Mouse (Mus musculus): Measurements from ENCODE around the gene Csnk2a2.

Csnk2a2 gene

DNA sequence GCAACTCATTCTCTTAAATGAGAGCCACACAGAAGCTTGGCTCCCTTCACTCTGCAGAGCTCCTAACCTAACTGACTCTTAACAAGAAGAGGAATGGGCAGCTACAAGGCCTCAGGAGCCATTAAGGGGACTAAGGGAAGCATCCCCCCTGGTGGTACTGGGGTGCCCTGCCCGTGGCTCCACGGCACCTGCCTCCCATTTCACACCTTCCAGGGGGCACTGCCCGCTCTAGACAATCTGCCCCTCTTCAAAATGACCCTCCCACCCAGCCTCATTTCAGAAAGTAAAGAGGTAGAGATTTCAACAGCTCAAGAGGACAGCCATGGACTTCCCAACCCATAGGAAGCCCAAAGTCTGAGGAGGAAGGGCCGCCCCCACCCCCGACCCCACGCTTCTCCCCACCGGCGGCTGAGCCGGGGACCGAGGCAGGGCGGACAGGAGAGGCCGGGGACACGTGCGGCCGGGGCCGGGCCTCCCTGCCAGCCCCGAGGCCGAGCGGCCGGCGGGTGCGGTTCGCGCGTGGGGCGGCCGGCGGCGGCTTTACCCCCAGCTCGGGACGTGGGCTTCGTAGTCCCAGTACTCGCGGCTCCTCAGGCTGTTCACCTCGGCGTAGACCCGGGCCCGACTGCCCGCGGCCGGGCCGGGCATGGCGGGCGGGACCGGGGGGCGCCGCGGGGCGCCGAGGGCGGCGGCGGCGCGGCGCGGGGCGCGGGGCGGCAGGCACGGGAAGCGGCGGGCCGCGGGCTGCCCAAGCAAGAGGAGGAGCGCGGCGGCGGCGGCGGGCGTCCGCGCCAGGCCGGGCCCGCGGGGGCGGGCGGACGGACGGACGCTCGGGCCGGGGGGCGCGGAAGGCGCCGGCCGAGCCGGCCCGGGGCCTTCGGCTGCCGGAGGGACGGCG lies 1.8 kb downstream of the Csnk2a2 start:
- DNase-seq (ENCODE audit: low spot score in 2 of 2): no peak

DNA sequence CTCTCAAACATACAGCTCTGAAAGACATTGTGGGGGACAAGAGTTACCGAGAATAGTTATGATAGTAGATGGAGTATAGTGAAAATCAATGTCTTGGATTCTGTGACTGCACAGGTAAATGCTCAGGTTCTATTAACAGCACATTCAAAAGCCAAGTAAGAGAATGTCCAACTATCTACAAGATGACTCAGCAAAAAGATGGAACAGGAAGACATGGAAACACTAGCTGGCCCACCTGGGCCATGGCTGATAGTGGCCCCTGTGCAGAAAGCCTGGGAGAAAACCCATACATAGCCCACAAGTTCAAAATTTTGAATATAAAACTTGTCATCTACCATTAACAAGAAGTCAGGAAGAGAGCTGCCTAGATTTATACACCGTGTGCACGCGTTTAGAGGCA lies 19.8 kb downstream of the Csnk2a2 start:
- no peak for DNase-seq (ENCODE audit: low spot score in 2 of 2)

DNA sequence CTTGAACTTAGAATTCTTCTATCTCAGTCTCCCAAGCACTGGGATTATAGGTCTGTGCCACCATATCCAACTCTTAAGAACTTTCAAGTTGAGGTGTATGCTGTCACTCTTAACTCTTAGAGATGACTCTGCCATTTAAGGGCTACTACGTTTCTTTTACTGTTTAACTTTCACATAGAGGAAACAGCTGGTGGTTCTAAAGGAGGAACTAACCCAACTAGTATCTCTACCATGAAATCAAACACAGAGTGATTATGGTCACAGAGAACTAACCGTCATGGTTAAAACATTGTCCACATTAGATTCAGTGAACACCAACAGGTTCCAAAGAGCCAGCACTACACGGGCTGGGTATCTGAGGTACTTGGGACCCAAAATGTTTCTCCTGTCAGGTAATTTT lies 20.8 kb downstream of the Csnk2a2 start:
- no peak for DNase-seq (ENCODE audit: low spot score in 2 of 2)

DNA sequence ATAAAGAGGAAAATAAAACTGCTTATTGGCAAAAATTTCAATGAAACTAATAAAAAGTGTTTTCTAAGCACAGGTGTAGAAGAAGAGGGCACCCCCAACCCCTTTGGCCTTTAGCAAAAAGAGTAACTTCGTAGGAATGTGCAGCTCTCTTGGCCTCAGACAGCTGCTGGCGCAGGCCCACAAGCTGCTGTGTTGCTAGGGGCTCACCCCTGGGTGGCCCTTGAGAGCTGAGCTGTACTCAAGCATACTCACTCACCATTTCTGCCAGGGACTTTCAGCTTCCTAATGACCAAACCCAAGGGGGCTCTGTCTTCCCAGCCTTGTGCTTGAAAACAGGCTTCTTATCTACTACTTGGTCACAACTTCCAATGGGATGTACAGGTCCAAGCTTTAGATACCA lies 23.3 kb downstream of the Csnk2a2 start:
- DNase-seq (ENCODE audit: low spot score in 2 of 2): no peak

DNA sequence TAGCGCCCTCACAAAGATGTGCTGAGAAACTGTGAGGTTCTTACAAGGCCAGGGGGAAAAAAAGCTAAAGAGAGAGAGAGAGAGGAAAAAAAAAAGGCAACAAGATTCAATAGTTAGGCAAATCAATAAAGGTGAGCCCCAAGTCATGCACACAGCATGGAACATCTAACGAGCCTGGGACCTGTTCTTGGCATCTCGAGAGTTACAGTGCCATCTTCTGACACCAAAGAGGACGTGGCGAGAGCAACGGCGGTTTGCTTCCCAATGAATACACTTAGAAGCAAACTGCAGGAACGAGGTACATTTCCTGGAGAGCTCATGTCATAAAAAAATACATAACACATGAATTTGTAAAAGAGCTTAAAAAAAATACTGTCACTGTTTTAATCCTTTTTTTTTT lies 37.3 kb downstream of the Csnk2a2 start:
- DNase-seq (ENCODE audit: low spot score in 2 of 2): no peak

DNA sequence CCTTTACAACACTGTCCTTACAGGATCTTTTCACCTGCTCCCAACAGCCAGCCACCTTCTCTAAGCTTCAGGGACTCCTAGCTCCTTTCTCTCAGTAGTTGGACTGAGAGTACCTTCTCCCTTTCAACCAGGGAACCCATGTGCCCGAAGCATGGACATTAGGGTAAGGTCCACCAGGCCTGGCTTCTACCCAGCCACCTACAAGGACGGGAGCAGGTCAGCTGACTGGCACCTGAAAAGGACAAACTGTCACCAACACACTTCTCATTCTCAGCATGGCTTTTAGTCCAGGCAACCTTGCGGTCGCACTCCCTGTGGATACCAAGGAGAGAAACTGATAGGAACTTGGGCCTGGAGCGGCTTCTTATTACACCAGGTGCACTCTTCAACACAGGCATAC lies 39.6 kb downstream of the Csnk2a2 start:
- no peak for DNase-seq (ENCODE audit: low spot score in 2 of 2)

DNA sequence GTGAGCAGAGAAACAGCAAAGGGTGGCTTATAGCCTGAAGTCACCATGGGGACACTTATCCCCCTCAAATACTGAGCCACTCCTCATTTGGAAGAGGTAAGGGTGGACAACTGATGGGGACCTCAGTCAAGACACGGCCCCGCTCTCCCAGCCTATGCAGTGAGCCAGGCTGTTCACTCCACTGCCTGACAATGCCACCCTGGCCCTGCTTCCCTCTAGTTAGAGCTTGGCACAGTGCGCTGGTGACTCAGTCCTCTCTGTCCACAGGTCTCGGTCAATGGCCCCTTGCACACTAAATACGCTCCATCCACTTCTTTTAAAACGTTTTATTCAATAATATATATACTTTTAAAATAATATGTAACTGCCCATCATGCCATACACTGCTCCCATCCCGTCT lies 42.2 kb downstream of the Csnk2a2 start:
- no peak for DNase-seq (ENCODE audit: low spot score in 2 of 2)

DNA sequence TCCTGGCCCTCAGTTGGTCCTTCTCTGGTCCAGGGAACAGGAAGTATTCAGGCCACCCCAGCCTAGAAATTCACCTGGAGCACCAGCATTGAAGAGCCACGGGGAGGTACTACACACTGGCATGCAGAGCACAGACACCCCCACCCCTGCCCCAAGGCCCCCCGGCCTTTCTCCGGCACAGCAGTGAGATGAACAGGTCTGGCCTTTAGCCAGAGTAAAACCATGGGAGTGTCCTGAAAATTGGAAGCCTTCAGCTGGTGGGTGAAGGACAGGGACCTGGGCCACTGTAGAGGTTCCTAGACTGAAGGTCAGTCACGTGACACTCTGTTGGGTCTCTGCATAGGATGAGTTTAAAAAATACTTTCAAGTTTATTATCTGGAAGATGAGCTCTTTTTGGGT lies 44.8 kb downstream of the Csnk2a2 start:
- no peak for DNase-seq (ENCODE audit: low spot score in 2 of 2)

DNA sequence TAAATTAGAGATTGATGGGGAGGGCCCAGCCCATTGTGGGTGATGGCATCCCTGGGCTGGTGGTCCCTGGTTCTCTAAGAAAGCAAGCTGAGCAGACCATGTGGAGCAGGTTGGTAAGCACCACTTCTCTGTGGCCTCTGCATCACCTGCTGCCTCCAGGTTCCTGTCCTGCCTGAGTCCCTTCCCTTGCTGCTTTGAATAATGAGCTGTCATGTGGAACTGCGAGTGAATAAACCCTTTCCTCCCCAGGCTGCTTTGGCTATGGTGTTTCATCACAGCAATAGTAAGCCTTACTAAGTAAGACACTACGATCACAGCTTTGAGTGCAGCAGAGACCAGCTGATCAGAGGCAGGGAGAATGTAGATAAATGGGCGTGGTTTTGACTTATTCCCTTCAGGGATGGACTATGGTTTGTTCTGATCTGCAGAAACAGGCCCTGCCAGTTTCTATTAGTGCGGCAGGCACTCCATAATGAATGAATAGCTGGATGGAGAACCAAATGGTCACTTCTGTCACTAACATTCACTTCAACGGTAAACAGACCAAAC lies 48.3 kb downstream of the Csnk2a2 start:
- no peak for DNase-seq (ENCODE audit: low spot score in 2 of 2)

DNA sequence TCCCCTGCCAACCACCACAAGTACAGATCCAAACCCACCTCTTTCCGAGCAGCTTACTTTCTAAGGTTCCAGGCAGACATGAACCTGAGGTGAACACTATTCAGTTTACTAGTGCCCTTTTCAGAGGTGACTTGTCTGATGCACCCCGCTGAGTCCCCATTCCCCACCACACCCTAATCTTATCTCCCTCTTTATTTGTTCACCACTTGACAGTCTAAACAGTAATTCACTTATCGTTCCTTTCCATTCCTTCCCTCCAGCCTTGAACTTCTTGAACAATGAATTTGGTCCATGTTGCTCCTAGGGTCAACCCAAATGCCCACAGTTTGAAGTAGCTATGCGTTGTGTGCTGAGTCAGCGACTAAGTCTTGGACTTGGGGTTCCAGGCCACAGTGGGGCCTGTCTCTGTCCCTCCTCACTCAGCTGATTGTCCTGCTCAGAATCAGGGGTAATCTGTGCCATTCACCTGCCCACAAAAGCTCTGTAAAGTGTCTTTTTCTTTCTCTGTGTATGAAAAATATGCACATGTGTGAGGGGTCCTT lies 49.6 kb downstream of the Csnk2a2 start:
- DNase-seq (ENCODE audit: low spot score in 2 of 2): no peak

DNA sequence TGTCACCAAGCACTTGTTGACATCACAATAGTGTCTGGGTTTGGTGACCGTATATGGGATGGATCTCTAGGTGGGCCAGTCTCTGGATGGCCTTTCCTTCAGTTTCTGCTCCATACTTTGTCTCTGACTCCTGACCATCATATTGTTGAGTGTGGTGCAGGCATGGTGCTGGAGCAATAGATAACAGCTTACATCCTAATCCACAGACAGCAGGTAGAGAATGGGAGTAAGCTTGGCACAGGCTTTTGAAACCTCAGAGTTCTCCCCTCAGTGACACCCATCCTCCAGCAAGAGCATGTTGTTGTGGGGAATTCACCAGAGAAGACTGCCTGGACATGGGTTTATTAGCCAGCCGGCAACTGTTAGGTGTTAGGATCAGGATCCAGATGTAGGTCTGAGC lies 50.4 kb downstream of the Csnk2a2 start:
- DNase-seq (ENCODE audit: low spot score in 2 of 2): no peak

DNA sequence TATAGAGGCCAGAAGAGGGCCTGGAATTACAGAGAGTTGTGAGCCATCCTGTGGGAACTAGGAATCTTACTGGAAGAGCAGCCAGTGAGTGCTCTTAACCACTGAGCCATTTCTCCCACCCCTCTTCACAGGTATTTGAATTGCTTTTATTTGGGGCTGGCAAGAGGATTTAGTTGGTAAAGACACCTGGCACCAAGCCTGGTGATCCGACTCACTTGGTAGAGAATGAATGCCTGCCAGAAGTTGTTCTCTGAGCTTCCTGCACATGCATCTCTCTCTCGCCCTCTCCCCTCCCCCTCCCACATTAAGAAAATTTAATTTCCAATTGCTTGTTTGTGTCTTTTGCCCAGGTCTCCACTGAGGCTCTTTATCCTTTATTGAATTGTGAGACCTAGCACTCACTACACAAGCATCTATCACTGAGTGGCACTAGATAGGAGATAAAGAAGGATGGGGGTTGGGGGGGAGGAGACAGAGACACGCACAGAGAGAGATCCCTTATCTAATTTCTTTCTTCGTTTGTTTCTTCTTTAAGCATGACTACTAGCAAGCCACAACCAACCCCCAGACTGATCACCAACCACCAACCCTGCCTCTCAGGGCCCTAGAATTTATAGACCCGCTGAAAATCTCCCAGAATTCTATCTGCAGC lies 52.4 kb downstream of the Csnk2a2 start:
- no peak for DNase-seq (ENCODE audit: low spot score in 2 of 2)

DNA sequence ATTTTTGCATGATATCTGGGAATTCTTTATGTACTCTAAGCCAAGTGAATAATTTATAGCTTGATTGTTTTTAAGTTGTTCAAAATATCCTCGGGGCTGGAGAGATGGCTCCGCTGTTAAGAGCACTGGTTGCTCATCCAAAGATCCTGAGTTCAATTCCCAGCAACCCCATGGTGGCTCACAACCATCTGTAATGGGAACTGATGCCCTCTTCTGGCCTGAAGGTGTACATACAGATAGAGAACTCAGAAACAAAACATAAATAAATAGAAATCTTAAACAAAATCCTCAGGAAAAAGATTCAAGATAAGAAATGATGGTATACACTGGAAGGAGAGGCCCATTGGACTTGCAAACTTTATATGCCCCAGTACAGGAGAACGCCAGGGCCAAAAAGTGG lies 53.9 kb downstream of the Csnk2a2 start:
- no peak for DNase-seq (ENCODE audit: low spot score in 2 of 2)

DNA sequence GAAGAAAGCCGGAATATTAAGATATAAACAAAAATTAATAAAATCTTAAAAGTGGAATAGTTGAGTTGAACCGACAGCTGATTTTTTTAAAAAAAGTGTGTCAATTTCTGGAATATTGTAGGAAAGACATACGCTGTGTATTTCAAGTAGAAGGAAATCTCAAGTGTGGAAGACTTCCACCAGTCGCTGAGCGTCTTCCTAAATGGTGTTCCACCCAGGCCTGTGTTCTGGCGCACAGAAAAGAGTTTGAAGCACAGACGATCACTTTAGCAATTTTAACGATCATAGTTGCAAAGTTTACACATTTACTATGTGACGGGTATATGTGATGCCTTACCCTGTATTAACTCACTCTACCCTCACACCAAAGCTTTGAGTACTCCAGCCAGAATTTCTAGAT lies 54.4 kb downstream of the Csnk2a2 start:
- DNase-seq (ENCODE audit: low spot score in 2 of 2): no peak

DNA sequence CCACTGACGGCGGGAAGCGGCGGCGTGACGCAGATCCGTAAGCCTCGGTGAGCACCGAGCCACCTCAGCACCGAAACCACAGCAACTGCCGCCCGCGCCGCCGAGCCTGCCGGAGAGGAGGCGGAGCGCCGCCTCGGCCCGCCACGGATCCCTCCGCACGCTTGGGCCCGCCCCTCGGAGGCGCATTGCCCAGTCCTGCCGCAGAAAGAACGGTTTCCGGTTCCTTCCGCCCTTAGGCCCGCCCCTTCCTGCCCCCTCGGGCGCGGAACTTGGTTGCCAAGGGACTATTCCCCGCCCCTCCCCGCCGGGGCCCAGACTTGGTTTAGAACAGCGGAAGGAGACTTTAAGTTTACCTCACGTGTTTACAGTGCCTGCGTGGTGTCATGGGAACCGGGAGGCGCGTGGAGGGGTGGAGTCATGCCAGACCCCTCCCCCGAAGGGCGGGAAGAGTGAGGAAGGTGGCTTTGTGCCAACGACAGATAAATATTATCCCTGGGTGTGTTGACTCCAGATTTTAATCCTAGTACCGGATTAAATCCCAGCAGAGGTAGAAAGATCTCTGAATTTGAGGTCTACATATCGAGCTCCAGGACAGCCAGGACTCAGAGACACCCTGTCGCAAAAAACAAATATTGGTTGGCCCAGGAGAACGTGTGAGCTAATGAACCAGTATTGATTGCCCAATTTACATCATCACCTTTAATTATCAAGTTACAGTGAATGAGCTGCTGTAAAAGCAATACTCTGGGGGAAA lies 55.0 kb downstream of the Csnk2a2 start, which contains the start of gene Cfap20:
TSS of gene Cfap20 (minus strand) at position 184 of the 754 bp plus-strand sequence.
- peak; percentile 100 for DNase-seq (ENCODE audit: low spot score in 2 of 2)

DNA sequence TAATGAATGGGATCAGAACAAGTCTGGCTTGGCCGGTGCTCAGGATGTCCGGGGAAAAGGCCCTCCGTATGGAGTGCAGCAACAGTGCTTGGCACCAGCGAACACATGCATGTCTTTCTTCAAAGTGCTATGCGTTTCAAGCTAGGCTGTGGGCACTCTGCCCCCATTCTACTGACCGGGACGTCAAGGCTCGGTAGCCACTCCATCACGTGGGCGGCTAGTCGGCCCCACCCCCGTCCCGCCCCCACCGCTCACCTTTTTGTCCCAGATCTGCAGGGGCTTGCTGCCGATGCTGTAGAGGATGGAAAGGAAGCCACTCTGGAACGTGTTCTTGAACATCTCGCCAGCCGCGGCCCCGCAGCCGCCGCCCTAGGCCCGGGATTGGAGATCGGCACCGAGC lies 55.6 kb downstream of the Csnk2a2 start:
- DNase-seq (ENCODE audit: low spot score in 2 of 2): no peak

DNA sequence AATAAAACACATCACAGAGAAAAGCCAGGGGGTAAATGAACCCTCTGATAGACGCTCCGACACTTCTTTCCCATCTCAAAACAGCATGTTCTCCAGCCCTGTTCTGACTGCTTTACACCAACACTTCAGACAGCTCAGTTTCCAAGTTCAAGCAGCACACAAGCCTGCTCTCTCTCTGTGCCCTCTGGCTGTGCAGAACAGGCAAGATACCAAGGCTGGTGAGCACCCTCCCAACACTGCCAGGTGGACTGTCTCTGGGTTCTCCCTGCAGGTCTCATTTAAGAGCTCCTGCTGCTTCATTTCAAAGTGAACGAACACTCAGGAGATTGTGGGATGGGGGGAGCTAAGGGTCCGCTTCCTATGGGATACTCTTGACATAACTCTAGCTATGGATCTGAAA lies 56.7 kb downstream of the Csnk2a2 start:
- no peak for DNase-seq (ENCODE audit: low spot score in 2 of 2)

DNA sequence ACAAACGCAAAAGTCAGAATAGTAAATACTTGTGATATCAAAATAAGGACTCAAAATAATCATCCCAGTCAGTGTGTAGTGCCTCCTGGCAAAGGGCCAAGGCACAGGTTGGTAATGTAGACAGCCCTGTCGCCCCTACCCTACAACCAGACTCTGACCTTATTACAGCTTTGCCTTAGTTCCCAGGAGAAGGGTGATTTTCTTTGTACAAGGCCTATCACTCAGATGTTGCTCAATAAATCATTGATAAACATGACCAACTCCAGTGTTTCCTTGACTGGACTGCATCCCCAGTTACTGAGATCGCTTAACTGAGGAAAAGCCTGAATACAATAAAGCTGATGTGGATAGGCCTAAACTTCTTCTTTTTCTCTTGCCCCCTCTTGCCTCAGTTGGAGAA lies 57.4 kb downstream of the Csnk2a2 start:
- no peak for DNase-seq (ENCODE audit: low spot score in 2 of 2)

DNA sequence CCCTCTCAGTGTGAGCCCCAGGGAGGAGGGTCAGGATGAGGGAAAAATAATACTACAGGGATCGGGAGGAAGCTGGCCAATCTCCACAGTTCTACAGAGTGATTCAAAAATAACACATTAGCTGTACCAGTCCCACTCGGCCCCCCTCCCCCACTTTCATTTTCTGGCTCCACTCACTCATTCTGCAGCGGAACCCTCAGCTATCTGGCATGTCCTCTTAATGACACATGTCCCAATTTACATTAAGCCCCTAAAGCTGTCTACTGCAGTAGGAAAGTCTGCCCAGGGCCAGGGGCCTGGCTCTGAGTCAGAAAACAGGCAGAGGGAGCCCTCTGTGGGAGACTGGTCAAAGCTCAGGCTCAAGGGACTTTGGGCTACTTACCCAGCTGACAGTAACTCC lies 59.9 kb downstream of the Csnk2a2 start:
- peak in 1 of 2 experiments; percentile 19 for DNase-seq (ENCODE audit: low spot score in 2 of 2)

DNA sequence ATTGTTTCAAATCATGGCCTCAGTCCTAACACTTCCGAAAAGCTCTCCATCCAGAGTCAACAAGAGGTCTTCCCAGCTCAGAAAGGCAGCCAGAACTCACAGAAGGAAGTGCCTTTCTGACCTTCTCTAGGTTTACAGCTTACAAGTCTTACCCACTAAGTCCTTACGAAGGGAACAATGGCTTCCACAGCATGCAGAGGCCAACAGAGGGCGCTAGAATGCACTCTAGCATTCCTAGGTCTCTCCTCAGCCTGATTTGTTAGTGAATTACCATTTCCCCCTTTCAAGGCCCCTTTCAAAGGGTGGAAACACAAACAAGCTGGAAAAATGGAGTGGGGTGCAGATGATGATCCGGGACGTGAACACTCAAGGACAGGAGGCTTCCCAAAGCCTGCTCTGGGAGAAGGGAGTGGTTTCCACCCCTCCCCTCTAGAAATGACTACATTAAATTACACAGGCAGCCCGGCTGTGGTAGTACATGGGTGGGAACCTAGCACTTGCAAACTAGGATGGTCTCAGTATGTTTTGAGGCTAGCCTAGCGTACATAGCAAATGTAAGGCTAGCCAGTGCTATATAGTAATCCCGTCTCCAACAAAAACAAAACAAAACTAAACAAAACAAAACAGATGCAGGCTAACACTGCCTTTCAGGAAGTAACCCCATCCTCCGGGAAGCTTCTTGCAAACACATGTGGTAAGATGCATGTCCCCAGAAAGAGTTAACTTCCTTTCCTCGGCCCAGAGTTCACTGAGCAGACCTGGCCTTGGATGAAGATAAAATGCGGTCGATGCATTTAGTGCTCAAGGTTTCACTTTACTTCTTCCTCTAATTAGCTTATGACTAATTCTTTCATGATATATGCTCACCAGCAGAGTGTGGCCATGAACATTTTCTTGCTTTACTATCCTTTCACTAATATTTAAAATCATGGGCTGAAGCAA lies 62.0 kb downstream of the Csnk2a2 start:
- peak; percentile 45 to 48 for DNase-seq (ENCODE audit: low spot score in 2 of 2)

DNA sequence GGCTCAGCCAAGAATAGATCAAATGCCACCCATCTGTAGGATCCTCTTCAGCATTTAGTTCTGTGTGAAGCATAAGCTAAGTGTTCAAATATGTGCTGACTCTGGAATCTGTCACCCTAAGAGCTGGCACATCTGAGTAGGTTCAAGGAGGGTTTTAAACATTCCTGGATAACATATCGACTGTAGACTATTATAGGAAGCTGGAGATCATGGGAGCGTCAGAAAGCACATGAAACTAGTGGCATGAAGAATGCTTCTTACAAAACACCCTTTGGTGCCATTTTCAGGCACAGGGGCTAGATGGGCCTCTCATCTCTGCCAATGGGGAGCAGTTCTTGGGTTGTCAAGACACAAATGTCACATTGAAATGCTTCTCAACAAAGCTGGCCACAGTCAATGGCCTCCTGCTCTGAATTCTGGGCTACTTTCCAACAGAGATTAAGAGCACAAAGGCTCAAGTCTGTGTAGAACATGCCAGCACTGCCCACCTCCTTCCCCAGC lies 63.0 kb downstream of the Csnk2a2 start:
- DNase-seq (ENCODE audit: low spot score in 2 of 2): no peak

All from urinary bladder, postnatal 36 days (tissue).